Mouse (Mus musculus): ENCODE measurements around the gene Gm14137.

DNA sequence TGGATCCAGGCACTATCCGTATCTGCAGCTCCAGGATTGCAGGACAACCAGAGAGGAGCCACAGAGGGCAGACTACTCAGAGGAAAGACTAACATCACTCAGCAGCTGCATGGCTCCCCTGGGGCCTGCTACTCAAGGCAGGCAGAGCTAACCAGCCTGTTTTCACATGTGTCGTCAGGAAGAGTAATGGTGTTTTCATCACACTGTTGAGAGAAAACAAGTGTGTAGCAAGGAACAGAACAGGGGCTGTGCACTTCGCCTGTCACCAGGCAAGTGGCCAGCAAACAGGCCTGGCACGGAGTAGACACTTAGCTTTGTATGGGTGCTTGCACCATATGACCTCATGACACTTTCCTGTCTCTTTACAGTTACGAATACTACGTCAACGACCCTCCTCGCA lies 2.7 kb upstream of the Gm14137 start:
- TF ChIP-seq CTCF (IDR thresholded peaks at IDR 0.05; ENCODE audit: control insufficient read depth, insufficient read depth, insufficient read length): no peak
- no peak for TF ChIP-seq FOSL1 (IDR thresholded peaks at IDR 0.05; ENCODE audit: insufficient read depth, low read length, poor library complexity, severe bottlenecking)
